Mouse (Mus musculus): ENCODE data around the gene Cpm. TPM values are rescaled to one million over a fixed set of nuclear protein-coding genes. Genes with fewer than 3 reads are reported as not detected.

The Cpm gene
- polyA plus RNA-seq, 1 experiment from 2014 or later = 49.3 TPM

- WGBS = 77% methylated on average over 3 of the region's 3 CpGs
- Histone ChIP-seq H3K4me3 (no peak overlapping the region), H3K4me1 (peaks cover 27% of the 10 kb centered on the region), H3K36me3 (no peaks in the 10 kb centered on the region), H3K4me2 (no peak overlapping the region), H3K9me3 (no peaks in the 10 kb centered on the region), H3K9ac (no peak overlapping the region), H3K27ac (no peak overlapping the region), H3K27me3 (no peaks in the 10 kb centered on the region)
- no peak for ATAC-seq (ENCODE audit: borderline replicate concordance, extremely low read depth, low FRiP score, low TSS enrichment)
These were observed 45.2 kb downstream of the Cpm start for GRCm38 (mm10) chr10:117674359-117675019.

DNA sequence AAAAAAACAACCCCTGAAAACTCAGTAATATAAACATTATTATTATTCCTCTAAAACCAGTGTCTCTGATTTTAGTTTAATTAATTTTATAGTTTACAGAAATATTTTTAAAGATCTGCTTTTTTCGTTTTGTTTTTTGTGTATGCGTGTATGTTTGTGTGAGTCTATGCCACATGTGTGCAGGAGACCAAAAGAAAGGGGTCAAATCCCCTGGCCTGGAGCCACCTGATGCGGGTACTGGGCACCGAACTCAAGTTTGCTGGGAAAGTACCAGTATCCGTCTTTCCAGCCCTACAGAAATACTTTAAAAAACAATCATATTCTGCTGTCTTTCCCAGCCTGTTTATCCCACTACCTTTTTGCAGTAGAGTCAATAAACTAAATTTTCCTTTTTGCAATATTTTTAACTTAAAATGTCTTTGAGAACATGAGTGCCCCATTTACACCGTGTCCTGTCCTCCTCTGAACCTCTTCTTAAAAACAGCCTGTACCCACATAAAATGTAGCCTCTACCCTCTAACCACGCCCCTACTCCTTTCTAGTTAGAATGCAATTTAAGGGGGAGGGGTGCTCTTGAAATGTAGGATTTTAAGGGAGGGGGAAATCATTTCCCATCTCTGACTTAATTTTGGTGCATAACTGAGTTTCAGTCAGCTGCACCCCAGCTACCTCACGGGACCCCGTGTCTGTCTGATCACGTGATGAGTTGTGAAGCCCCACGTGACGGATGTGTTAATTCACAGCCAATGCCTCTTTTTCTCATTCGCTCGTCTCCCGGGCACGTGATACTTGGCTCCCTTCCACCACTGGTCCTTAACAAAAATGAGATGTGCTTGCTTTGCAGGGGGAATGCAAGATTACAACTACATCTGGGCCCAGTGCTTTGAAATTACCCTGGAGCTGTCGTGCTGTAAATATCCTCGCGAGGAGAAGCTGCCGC is 46.1 kb downstream of the Cpm start:
- Histone ChIP-seq H3K9ac (no peak overlapping the region), H3K27me3 (no peaks in the 10 kb centered on the region), H3K27ac (no peak overlapping the region), H3K4me3 (peak overlapping the region; percentile 9; the same call in 1 of the 2 replicates), H3K9me3 (no peaks in the 10 kb centered on the region), H3K4me1 (peaks cover 25% of the 10 kb centered on the region), H3K4me2 (peak overlapping the region; percentile 44), H3K36me3 (no peaks in the 10 kb centered on the region)
- WGBS = 40% methylated on average over 20 of the region's 20 CpGs
- no peak for ATAC-seq (ENCODE audit: borderline replicate concordance, extremely low read depth, low FRiP score, low TSS enrichment)

DNA sequence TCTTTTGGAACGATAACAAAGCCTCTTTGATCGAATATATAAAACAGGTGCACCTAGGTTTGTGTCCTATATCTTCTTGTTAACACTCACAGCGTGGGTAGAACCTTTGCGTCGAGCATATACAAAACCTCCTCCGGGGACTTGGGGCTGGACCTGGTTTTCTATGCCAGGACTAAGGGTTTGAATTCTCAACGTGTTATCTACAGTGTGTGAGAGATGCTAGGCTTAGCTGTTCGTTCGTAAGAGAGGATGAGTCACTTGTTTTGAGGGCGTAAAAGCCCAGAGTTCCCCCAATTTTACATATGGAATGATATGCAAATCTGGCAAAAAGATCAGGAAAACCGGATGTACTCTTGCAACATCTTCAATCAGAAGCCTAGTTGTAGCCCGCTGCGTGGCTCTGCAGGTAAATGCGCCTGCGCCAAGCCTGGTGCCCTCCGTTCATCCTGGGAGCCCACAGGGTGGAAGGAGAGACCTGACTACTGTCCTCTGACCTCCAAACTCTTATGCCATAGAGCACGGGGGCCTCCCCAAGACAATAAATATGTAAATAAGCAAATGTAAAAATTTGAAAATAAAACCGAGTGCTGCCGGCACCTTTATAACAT is 46.8 kb downstream of the Cpm start:
- Histone ChIP-seq H3K9me3 (no peaks in the 10 kb centered on the region), H3K36me3 (no peaks in the 10 kb centered on the region), H3K4me1 (peaks cover 25% of the 10 kb centered on the region), H3K4me2 (peak overlapping the region; percentile 44), H3K9ac (no peak overlapping the region), H3K4me3 (peak overlapping the region; percentile 9; the same call in 1 of the 2 replicates), H3K27ac (no peak overlapping the region), H3K27me3 (no peaks in the 10 kb centered on the region)
- no peak for ATAC-seq (ENCODE audit: borderline replicate concordance, extremely low read depth, low FRiP score, low TSS enrichment)
- 43% methylated on average over 19 of the region's 19 CpGs for WGBS

DNA sequence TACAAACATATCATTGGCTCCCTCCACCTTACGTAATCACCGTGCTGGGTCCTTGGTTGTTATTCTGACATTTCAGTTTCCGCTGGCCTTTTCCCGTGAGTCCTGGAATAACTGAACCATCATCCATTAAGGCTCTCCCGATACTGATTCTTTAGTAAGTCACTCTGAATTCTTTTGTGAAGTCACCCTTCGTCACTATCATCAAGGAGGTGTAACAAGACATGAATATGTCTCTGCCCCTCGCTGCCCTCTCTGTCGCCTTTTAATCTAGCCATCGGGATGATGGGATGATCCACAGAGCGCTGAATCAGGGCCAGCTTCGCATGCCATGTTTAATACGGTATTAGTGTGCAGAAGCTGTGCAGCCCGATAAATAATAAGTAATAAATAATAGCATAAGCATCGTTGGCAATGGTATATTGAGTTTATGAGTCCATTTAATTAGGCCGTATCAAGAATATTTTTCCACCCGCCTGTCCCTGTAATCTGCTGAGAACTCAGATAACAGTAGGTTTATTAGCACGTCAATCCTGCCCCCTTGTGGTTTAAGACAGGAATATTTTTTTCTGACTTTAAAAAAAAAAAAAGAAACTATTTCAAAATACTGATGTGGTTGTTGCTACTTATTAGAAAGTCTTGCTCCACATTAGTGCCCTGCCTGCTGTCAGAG is 47.5 kb downstream of the Cpm start:
- Histone ChIP-seq H3K27ac (no peak overlapping the region), H3K4me3 (peak overlapping the region; percentile 9; the same call in 1 of the 2 replicates), H3K4me2 (peak overlapping the region; percentile 44), H3K4me1 (peaks cover 25% of the 10 kb centered on the region), H3K9ac (no peak overlapping the region), H3K36me3 (no peaks in the 10 kb centered on the region), H3K27me3 (no peaks in the 10 kb centered on the region), H3K9me3 (no peaks in the 10 kb centered on the region)
- no peak for ATAC-seq (ENCODE audit: borderline replicate concordance, extremely low read depth, low FRiP score, low TSS enrichment)
- WGBS = 40% methylated on average over 17 of the region's 17 CpGs

GRCm38 (mm10) chr10:117677494-117678236 is 48.4 kb downstream of the Cpm start:
- peaks cover 21% of the 10 kb centered on the region for H3K4me1 ChIP-seq
- no peak for ATAC-seq (ENCODE audit: borderline replicate concordance, extremely low read depth, low FRiP score, low TSS enrichment)
- H3K27ac ChIP-seq = no peak overlapping the region
- H3K27me3 ChIP-seq = no peaks in the 10 kb centered on the region
- WGBS = 71% methylated on average over 13 of the region's 13 CpGs
- H3K9ac ChIP-seq = no peak overlapping the region
- no peaks in the 10 kb centered on the region for H3K36me3 ChIP-seq
- H3K4me2 ChIP-seq = no peak overlapping the region
- H3K9me3 ChIP-seq = no peaks in the 10 kb centered on the region
- no peak overlapping the region for H3K4me3 ChIP-seq

DNA sequence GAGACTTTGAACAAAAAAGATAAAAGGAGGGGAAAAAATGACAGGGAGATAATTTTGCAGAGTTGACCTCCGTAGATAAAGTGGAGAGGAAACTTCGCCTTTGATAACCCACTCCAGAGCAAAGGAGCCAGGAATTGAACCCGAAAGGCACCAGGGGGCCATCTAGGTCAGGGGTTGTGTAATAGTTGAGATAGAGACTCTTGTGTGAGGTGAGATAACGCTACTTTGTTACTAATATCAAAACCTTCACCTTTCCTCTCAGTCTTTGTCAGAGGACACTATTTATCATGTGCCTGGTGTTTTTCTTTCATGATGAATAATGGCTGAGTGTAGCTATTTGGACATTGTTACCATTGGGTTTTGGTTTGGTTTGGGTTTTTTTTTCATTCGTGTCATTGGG is 49.1 kb downstream of the Cpm start:
- Histone ChIP-seq H3K4me2 (no peak overlapping the region), H3K36me3 (no peaks in the 10 kb centered on the region), H3K9me3 (no peaks in the 10 kb centered on the region), H3K27ac (no peak overlapping the region), H3K9ac (no peak overlapping the region), H3K4me1 (peaks cover 18% of the 10 kb centered on the region), H3K27me3 (no peaks in the 10 kb centered on the region), H3K4me3 (no peak overlapping the region)
- ATAC-seq (ENCODE audit: borderline replicate concordance, extremely low read depth, low FRiP score, low TSS enrichment) = no peak
- WGBS = 51% methylated on average over 5 of the region's 5 CpGs

DNA sequence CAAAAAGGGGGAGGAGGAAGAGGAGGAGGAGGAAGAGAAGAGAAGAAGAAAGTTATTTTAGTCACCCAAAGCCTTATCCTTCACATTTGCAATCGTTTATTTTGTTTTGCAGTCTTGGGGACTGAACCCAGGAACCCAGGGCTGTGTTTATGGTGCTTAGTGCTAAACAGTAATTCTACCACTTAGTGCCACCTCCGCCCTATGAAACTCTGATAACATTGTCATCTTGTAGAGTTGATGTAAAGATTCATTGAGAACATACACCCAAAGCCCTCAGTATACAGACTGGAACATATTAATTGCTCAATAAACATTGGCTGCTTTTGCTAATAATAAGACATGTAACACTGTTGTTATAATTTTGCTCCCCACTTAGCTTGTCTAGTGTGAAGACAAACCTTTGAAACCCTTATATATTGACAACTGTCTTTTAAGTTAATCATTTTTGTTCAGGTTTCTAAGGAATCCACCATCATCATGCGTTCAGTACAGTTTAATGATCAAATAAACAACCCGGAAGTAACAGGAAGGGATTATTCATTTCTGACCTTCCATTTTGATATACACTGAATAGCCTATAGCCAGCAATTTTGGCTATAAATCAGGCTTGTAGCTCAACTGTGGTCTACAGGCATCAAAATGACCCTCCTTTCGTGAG is 49.9 kb downstream of the Cpm start:
- no peaks in the 10 kb centered on the region for H3K9me3 ChIP-seq
- no peak overlapping the region for H3K27ac ChIP-seq
- ATAC-seq (ENCODE audit: borderline replicate concordance, extremely low read depth, low FRiP score, low TSS enrichment) = no peak
- H3K4me1 ChIP-seq = peaks cover 18% of the 10 kb centered on the region
- H3K27me3 ChIP-seq = no peaks in the 10 kb centered on the region
- H3K36me3 ChIP-seq = 0 out of 2 replicates have a peak, but pooled peaks cover 3% of the 10 kb centered on the region
- no peak overlapping the region for H3K9ac ChIP-seq
- WGBS = 76% methylated on average over 5 of the region's 5 CpGs
- H3K4me2 ChIP-seq = no peak overlapping the region
- H3K4me3 ChIP-seq = no peak overlapping the region

GRCm38 (mm10) chr10:117679963-117680473 is 50.7 kb downstream of the Cpm start:
- ATAC-seq (ENCODE audit: borderline replicate concordance, extremely low read depth, low FRiP score, low TSS enrichment) = no peak
- H3K4me1 ChIP-seq = peaks cover 18% of the 10 kb centered on the region
- H3K27ac ChIP-seq = no peak overlapping the region
- H3K36me3 ChIP-seq = 0 out of 2 replicates have a peak, but pooled peaks cover 3% of the 10 kb centered on the region
- H3K4me3 ChIP-seq = no peak overlapping the region
- no peaks in the 10 kb centered on the region for H3K9me3 ChIP-seq
- H3K27me3 ChIP-seq = no peaks in the 10 kb centered on the region
- H3K4me2 ChIP-seq = no peak overlapping the region
- no peak overlapping the region for H3K9ac ChIP-seq
- WGBS = 92% methylated on average over 14 of the region's 14 CpGs

GRCm38 (mm10) chr10:117680868-117681513 is 51.7 kb downstream of the Cpm start:
- Histone ChIP-seq H3K9ac (no peak overlapping the region), H3K27ac (no peak overlapping the region), H3K27me3 (no peaks in the 10 kb centered on the region), H3K4me3 (no peak overlapping the region), H3K36me3 (0 out of 2 replicates have a peak, but pooled peaks cover 3% of the 10 kb centered on the region), H3K9me3 (no peaks in the 10 kb centered on the region), H3K4me1 (peaks cover 9% of the 10 kb centered on the region), H3K4me2 (no peak overlapping the region)
- ATAC-seq (ENCODE audit: borderline replicate concordance, extremely low read depth, low FRiP score, low TSS enrichment) = no peak
- 79% methylated on average over 12 of the region's 12 CpGs for WGBS

- Histone ChIP-seq H3K4me2 (no peak overlapping the region), H3K27me3 (no peaks in the 10 kb centered on the region), H3K4me1 (peaks cover 4% of the 10 kb centered on the region), H3K4me3 (no peak overlapping the region), H3K36me3 (0 out of 2 replicates have a peak, but pooled peaks cover 3% of the 10 kb centered on the region), H3K9ac (no peak overlapping the region), H3K9me3 (no peaks in the 10 kb centered on the region), H3K27ac (no peak overlapping the region)
- ATAC-seq (ENCODE audit: borderline replicate concordance, extremely low read depth, low FRiP score, low TSS enrichment) = no peak
- 92% methylated on average over 3 of the region's 3 CpGs for WGBS
These were observed 52.2 kb downstream of the Cpm start for GRCm38 (mm10) chr10:117681543-117681942.
